Mouse (Mus musculus) olfactory bulb, adult 2 months (tissue): ENCODE data around the gene Btn2a2.

ENCODE experiments used
- CTCF ChIP-seq: fragments of 200-500 bp; IDR thresholded peaks from 2 replicates; pipeline ENCODE4 v1.5.1; 2012; ENCODE audit warnings: low read depth, mild to moderate bottlenecking, low read length, moderate library complexity; ENCODE audit not compliant: insufficient read depth
- POLR2A ChIP-seq: fragments of 200-500 bp; IDR thresholded peaks from 2 replicates; pipeline ENCODE4 v1.6.1; 2012; ENCODE audit warnings: mild to moderate bottlenecking, low read depth, low read length, moderate library complexity; ENCODE audit not compliant: insufficient read depth

DNA sequence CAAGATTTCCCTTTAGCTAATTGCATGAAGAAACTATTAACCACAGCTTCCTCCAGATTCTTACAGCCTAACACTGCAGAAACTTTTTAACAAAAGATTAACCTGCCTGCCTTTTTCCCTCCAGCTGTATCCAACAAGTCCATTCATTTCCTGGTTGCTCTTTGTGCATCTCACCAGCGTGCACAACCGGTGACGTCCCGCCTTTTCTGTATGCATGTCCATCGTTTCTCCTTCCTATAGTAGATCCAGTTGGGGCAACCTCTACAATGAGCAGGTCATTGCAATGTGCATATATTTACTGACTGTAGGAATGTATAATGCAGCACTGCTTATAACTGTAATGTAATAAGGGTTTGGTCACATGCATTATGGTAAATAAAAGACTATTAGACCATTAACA, 35.3 kb upstream of the Btn2a2 start:
- no peak for TF ChIP-seq CTCF
- no peak for TF ChIP-seq POLR2A
